Mouse (Mus musculus) heart, adult 2 months (tissue): ENCODE measurements around the gene Spocd1. TPM values are rescaled to one million over a fixed set of nuclear protein-coding genes. Genes with fewer than 3 reads are reported as not detected.

Experiments used
- DNase-seq, 2 experiments: peaks; one replicate each; pipeline ENCODE4 v3.0.0; 2021
- H3K27ac ChIP-seq: fragments of 200-600 bp; 2 replicates; pipeline ENCODE4 v1.8.1; 2022
- H3K27me3 ChIP-seq: fragments of 200-500 bp; 2 replicates; pipeline ENCODE4 v1.6.1; 2012; ENCODE audit warnings: mild to moderate bottlenecking, low read length, inconsistent platforms, mixed read lengths; ENCODE audit not compliant: control insufficient read depth, insufficient read depth
- H3K36me3 ChIP-seq: fragments of 200-500 bp; 2 replicates; pipeline ENCODE4 v1.6.1; 2012; ENCODE audit warnings: low read length, inconsistent platforms; ENCODE audit not compliant: control insufficient read depth, insufficient read depth
- H3K4me1 ChIP-seq: fragments of 200-500 bp; 2 replicates; pipeline ENCODE4 v1.6.1; 2011; ENCODE audit warnings: low read length; ENCODE audit not compliant: control insufficient read depth, insufficient read depth
- H3K4me3 ChIP-seq: fragments of 200-600 bp; 2 replicates; pipeline ENCODE4 v1.8.1; 2022
- H3K79me2 ChIP-seq: fragments of 200-500 bp; replicated peaks from 2 replicates; pipeline ENCODE4 v1.6.1; 2012; ENCODE audit warnings: mild to moderate bottlenecking, inconsistent platforms, low read length, moderate library complexity, mixed read lengths; ENCODE audit not compliant: control insufficient read depth, insufficient read depth
- H3K9ac ChIP-seq: fragments of 200-500 bp; 2 replicates; pipeline ENCODE4 v1.6.1; 2012; ENCODE audit warnings: low read depth, mild to moderate bottlenecking, control low read depth, inconsistent platforms, low read length, mixed read lengths
- CTCF ChIP-seq: fragments of 200-600 bp; IDR thresholded peaks from 2 replicates; pipeline ENCODE4 v1.8.1; 2022; ENCODE audit warnings: antibody characterized with exemption, mild to moderate bottlenecking, moderate library complexity
- EP300 ChIP-seq: fragments of 200-500 bp; IDR thresholded peaks from 2 replicates; pipeline ENCODE4 v1.6.1; 2011; ENCODE audit warnings: low read depth, low read length, control low read depth; ENCODE audit not compliant: insufficient read depth
- POLR2A ChIP-seq: fragments of 200-500 bp; IDR thresholded peaks from 2 replicates; pipeline ENCODE4 v1.6.1; 2011; ENCODE audit warnings: mild to moderate bottlenecking, low read depth, low read length, control low read depth; ENCODE audit not compliant: insufficient read depth
- WGBS: fragments of 180-500 bp; shearing (Covaris S2); methylation state at CpG from one replicate; pipeline ENCODE4 v1.1.7; 2018; 5-methylcytosine and 5-hydroxymethylcytosine counted together
- intact Hi-C: fragments of 180-260 bp; cut with DNase I; formaldehyde crosslinking; loops from one replicate; pipeline ENCODE4 v1.15.1; 2025
- polyA plus RNA-seq: library from polyadenylated mRNA; depleted of rRNA; stranded (reverse); fragments of >200 nt; gene quantifications from 2 replicates; pipeline ENCODE4 v1.2.3, GENCODE M21; 2012; rRNA removed
- total RNA-seq, 2 experiments: library from RNA; stranded (reverse); gene quantifications; 2 replicates each; pipeline ENCODE4 v1.2.3; 2021

Gene Spocd1
- total and polyA plus RNA-seq, 3 experiments: 0.07 TPM; not detected in 2

DNA sequence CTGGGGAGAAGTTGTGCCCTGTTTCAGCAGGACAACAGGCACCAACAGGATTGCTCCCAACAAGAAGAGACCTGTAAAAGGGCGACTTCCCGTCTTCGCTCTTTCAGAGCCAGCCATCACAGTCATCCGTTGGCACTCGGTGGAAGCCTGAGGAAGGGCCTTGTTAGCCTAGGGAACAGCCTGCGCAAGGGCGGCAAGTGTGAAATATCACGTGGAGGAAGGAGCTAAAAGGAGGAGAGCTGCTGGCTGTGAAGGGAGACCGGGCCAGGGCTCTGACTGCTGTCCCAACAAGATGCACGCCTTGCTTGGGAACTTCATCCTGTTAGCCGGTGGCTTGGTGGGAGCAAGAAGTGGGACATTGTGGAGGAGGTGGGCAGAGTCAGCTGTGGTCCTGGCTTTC lies 69.1 kb downstream of the Spocd1 start:
- H3K4me3 ChIP-seq: no peak overlapping the region
- 35% methylated on average over 11 of the region's 11 CpGs for WGBS
- no peaks in the 10 kb centered on the region for H3K27me3 ChIP-seq
- no peak overlapping the region for H3K27ac ChIP-seq
- no peak for DNase-seq
- intact Hi-C loops: no loop called here
- H3K36me3 ChIP-seq: no peaks in the 10 kb centered on the region
- H3K9ac ChIP-seq: no peak overlapping the region
- TF ChIP-seq POLR2A (no peak), EP300 (no peak), CTCF (no peak)
- H3K4me1 ChIP-seq: no peaks in the 10 kb centered on the region
- no peaks in the 10 kb centered on the region for H3K79me2 ChIP-seq

DNA sequence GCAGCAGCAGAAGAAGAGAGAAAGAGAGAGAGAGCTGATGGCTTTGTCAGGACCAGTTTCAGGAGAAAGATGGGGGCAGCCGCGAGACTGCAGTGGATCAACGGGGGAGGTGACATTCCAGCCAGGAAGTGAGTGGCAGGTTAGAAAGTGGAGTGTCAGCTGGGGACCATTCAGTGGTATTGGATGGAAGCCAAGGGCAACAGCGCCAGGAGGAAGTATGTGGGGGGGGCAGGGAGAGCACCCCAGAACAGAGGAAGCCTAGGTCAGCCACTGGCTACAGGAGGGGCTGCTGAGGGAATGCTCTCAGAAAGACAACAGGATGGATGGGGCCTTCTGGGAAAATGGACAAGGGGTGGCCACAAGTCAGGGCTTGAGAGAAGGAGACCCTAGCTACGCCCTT lies 72.7 kb downstream of the Spocd1 start:
- Histone ChIP-seq H3K4me1 (no peaks in the 10 kb centered on the region), H3K4me3 (no peak overlapping the region), H3K27me3 (no peaks in the 10 kb centered on the region), H3K27ac (no peak overlapping the region), H3K79me2 (no peaks in the 10 kb centered on the region), H3K9ac (no peak overlapping the region), H3K36me3 (no peaks in the 10 kb centered on the region)
- intact Hi-C loops: no loop called here
- 20% methylated on average over 5 of the region's 5 CpGs for WGBS
- no peak for DNase-seq
- TF ChIP-seq CTCF (no peak), POLR2A (no peak), EP300 (no peak)

DNA sequence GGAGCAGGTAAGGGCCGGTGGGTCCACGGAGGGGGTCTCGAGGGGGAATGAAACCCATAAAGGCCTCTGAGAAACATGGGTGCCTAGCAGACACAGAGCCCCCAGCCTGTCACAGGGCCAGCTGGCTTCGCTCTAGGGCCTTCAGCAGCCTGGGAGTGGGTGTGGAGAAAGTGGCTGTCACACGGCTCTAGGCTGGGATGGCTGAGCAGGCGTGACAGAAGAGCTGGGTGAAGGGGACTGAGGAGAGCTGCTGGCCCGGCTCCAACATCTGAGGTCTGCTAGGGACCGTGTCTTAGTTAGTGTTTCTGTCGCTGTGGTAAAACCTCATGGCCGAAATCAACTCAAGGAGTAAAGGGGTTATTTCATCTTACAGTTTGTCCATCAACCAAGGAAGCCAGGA lies 73.1 kb downstream of the Spocd1 start:
- intact Hi-C loops: no loop called here
- no peak overlapping the region for H3K27ac ChIP-seq
- TF ChIP-seq CTCF (no peak), EP300 (no peak), POLR2A (no peak)
- no peaks in the 10 kb centered on the region for H3K36me3 ChIP-seq
- WGBS: 54% methylated on average over 10 of the region's 10 CpGs
- DNase-seq: no peak
- H3K27me3 ChIP-seq: no peaks in the 10 kb centered on the region
- H3K4me3 ChIP-seq: no peak overlapping the region
- H3K9ac ChIP-seq: no peak overlapping the region
- H3K79me2 ChIP-seq: no peaks in the 10 kb centered on the region
- no peaks in the 10 kb centered on the region for H3K4me1 ChIP-seq

GRCm38 (mm10) chr4:130005593-130005992 lies 76.5 kb downstream of the Spocd1 start:
- Histone ChIP-seq H3K4me1 (no peaks in the 10 kb centered on the region), H3K4me3 (no peak overlapping the region), H3K27ac (no peak overlapping the region), H3K36me3 (no peaks in the 10 kb centered on the region), H3K9ac (no peak overlapping the region), H3K27me3 (no peaks in the 10 kb centered on the region), H3K79me2 (no peaks in the 10 kb centered on the region)
- intact Hi-C loops: no loop called here
- WGBS: 69% methylated on average over 9 of the region's 9 CpGs
- TF ChIP-seq POLR2A (no peak), CTCF (no peak), EP300 (no peak)
- DNase-seq: no peak

GRCm38 (mm10) chr4:130006533-130006932 lies 77.5 kb downstream of the Spocd1 start:
- no peak for TF ChIP-seq EP300
- no peak for TF ChIP-seq CTCF
- TF ChIP-seq POLR2A: no peak
- no peak for DNase-seq
- WGBS: 12% methylated on average over 25 of the region's 25 CpGs
- Histone ChIP-seq H3K4me3 (no peak overlapping the region), H3K36me3 (no peaks in the 10 kb centered on the region), H3K9ac (no peak overlapping the region), H3K27ac (no peak overlapping the region), H3K27me3 (no peaks in the 10 kb centered on the region), H3K79me2 (no peaks in the 10 kb centered on the region), H3K4me1 (no peaks in the 10 kb centered on the region)
- intact Hi-C loops: no loop called here

Other genes with a start within 250 kb of the Spocd1 start
- gene Tmem39b, start 232.4 kb upstream of the Spocd1 start, total RNA-seq: 1 to 10 TPM; 4.8 to 5.0 TPM
- gene Tmem39b, start 232.4 kb upstream of the Spocd1 start, polyA plus RNA-seq: 13.4 and 14.4 TPM in 2 replicates
- 10 to 100 TPM; 38.1 to 41.7 TPM for gene Khdrbs1, start 186.9 kb upstream of the Spocd1 start, total RNA-seq
- 11.4 and 11.7 TPM in 2 replicates for gene Khdrbs1, start 186.9 kb upstream of the Spocd1 start, polyA plus RNA-seq
- gene Ptp4a2, start 118.0 kb upstream of the Spocd1 start, total RNA-seq: 100 to 1,000 TPM; 194 to 199 TPM
- 51.6 and 110 TPM in 2 replicates for gene Ptp4a2, start 118.0 kb upstream of the Spocd1 start, polyA plus RNA-seq
- 1 to 10 TPM; 1.8 to 2.0 TPM for gene Adgrb2, start 55.6 kb downstream of the Spocd1 start, total RNA-seq
- gene Adgrb2, start 55.6 kb downstream of the Spocd1 start, polyA plus RNA-seq: 2.5 and 4.8 TPM in 2 replicates
- 1 to 10 TPM; 5.0 to 5.5 TPM for gene Col16a1, start 118.6 kb downstream of the Spocd1 start, total RNA-seq
- 7.2 and 8.4 TPM in 2 replicates for gene Col16a1, start 118.6 kb downstream of the Spocd1 start, polyA plus RNA-seq
- gene Pef1, start 173.3 kb downstream of the Spocd1 start, total RNA-seq: 10 to 100 TPM; 31.4 to 38.0 TPM
- 59.3 and 63.7 TPM in 2 replicates for gene Pef1, start 173.3 kb downstream of the Spocd1 start, polyA plus RNA-seq
- gene Hcrtr1, start 210.1 kb downstream of the Spocd1 start, total RNA-seq: not detected
- 0.23 and 0.27 TPM in 2 replicates for gene Hcrtr1, start 210.1 kb downstream of the Spocd1 start, polyA plus RNA-seq
- 10 to 100 TPM; 56.4 to 68.6 TPM for gene Tinagl1, start 245.9 kb downstream of the Spocd1 start, total RNA-seq
- 61.9 and 84.0 TPM in 2 replicates for gene Tinagl1, start 245.9 kb downstream of the Spocd1 start, polyA plus RNA-seq